Mouse (Mus musculus) midbrain, postnatal 0 days (tissue): ENCODE data around the gene Pitx3. TPM values are rescaled to one million over a fixed set of nuclear protein-coding genes. Genes with fewer than 3 reads are reported as not detected.

Experiments
- ATAC-seq: fragments of 200-750 bp; cut with Nextera tagmentation; 2 replicates; pipeline ENCODE4 v1.8.0; 2017; ENCODE audit warnings: moderate number of reproducible peaks, mild to moderate bottlenecking, moderate TSS enrichment, moderate library complexity; ENCODE audit not compliant: low FRiP score
- DNase-seq: peaks from one replicate; pipeline ENCODE4 v3.0.0-alpha.2; 2015; ENCODE audit warnings: low spot score
- H3K27ac ChIP-seq: fragments of 300-500 bp; sonication (generic); 2 replicates; pipeline ENCODE4 v1.5.1; 2014; ENCODE audit warnings: low read depth, mild to moderate bottlenecking, low read length, mixed read lengths
- H3K27me3 ChIP-seq: fragments of 300-500 bp; sonication (generic); 2 replicates; pipeline ENCODE4 v1.6.1; 2014; ENCODE audit warnings: low read length, control low read depth, mixed read lengths; ENCODE audit not compliant: insufficient read depth
- H3K36me3 ChIP-seq: fragments of 300-500 bp; sonication (generic); 2 replicates; pipeline ENCODE4 v1.6.1; 2014; ENCODE audit warnings: low read length, control low read depth, mixed read lengths; ENCODE audit not compliant: insufficient read depth
- H3K4me1 ChIP-seq: fragments of 300-500 bp; sonication (generic); 2 replicates; pipeline ENCODE4 v1.6.1; 2014; ENCODE audit warnings: mild to moderate bottlenecking, control low read depth, antibody characterized with exemption, low read length, mixed read lengths; ENCODE audit not compliant: insufficient read depth
- H3K4me2 ChIP-seq: fragments of 300-500 bp; sonication (generic); 2 replicates; pipeline ENCODE4 v1.6.1; 2014; ENCODE audit warnings: low read depth, mild to moderate bottlenecking, low read length, mixed read lengths; ENCODE audit not compliant: poor library complexity, severe bottlenecking
- H3K4me3 ChIP-seq: fragments of 300-500 bp; sonication (generic); 2 replicates; pipeline ENCODE4 v1.5.1; 2014; ENCODE audit warnings: low read depth, mild to moderate bottlenecking, low read length, moderate library complexity
- H3K9ac ChIP-seq: fragments of 300-500 bp; sonication (generic); replicated peaks from 2 replicates; pipeline ENCODE4 v1.6.1; 2014; ENCODE audit warnings: mild to moderate bottlenecking, low read length, moderate library complexity, mixed read lengths; ENCODE audit not compliant: poor library complexity, severe bottlenecking
- H3K9me3 ChIP-seq: fragments of 300-500 bp; sonication (generic); 2 replicates; pipeline ENCODE4 v1.6.1; 2016; ENCODE audit warnings: low read length, control low read depth
- CTCF ChIP-seq: IDR thresholded peaks from 2 replicates; pipeline ENCODE4 v1.5.1; 2016; ENCODE audit warnings: antibody characterized with exemption, mild to moderate bottlenecking
- WGBS: fragments of 180-500 bp; shearing (Covaris S2); extraction: QIAGEN DNeasy Blood & Tissue Kit; methylation state at CpG from one replicate; pipeline ENCODE4 v1.1.7; 2014; 5-methylcytosine and 5-hydroxymethylcytosine counted together
- polyA plus RNA-seq: library from polyadenylated mRNA; unstranded; fragments of >200 nt; fragmentation: Nextera tagmentation; extraction: Ambion mirVana; gene quantifications from 2 replicates; pipeline ENCODE4 v1.2.1, GENCODE M21; 2015
- total RNA-seq: library from RNA; depleted of rRNA; stranded (reverse); fragments of >200 nt; gene quantifications from 2 replicates; pipeline ENCODE4 v1.2.3, GENCODE M21; 2014

Pitx3 gene
- total and polyA plus RNA-seq, 2 experiments from 2014 or later, result 2.7 to 3.1 TPM

GRCm38 (mm10) chr19:46136639-46137580, 11.2 kb downstream of the Pitx3 start:
- Histone ChIP-seq H3K9me3 (no peaks in the 10 kb centered on the region), H3K36me3 (no peaks in the 10 kb centered on the region), H3K4me1 (0 out of 2 replicates have a peak, but pooled peaks cover 2% of the 10 kb centered on the region), H3K4me2 (peak overlapping the region; percentile 100), H3K4me3 (peak overlapping the region; percentile 56), H3K27me3 (peaks cover 40% of the 10 kb centered on the region), H3K27ac (no peak overlapping the region), H3K9ac (peak overlapping the region; percentile 55; the same call in 1 of the 2 replicates)
- peak; percentile 28; the same call in 1 of the 2 replicates for ATAC-seq
- DNase-seq, result no peak
- WGBS, result 2% methylated on average over 49 of the region's 49 CpGs
- TF ChIP-seq CTCF, result peak; percentile 74

GRCm38 (mm10) chr19:46135789-46136638, 12.1 kb downstream of the Pitx3 start:
- Histone ChIP-seq H3K27ac (no peak overlapping the region), H3K4me3 (peak overlapping the region; percentile 56), H3K27me3 (peaks cover 43% of the 10 kb centered on the region), H3K9ac (peak overlapping the region; percentile 55), H3K4me1 (0 out of 2 replicates have a peak, but pooled peaks cover 2% of the 10 kb centered on the region), H3K9me3 (no peaks in the 10 kb centered on the region), H3K4me2 (peak overlapping the region; percentile 100), H3K36me3 (no peaks in the 10 kb centered on the region)
- DNase-seq, result peak; percentile 33
- peak; percentile 65 for TF ChIP-seq CTCF
- peak; percentile 57; the same call in 1 of the 2 replicates for ATAC-seq
- under 1% methylated on average over 73 of the region's 79 CpGs for WGBS

GRCm38 (mm10) chr19:46135297-46135696, 12.8 kb downstream of the Pitx3 start:
- ATAC-seq (peak; percentile 69; the same call in 1 of the 2 replicates), DNase-seq (peak; percentile 92)
- no peak overlapping the region for H3K9ac ChIP-seq
- under 1% methylated on average over 12 of the region's 12 CpGs for WGBS
- peaks cover 46% of the 10 kb centered on the region for H3K27me3 ChIP-seq
- H3K4me3 ChIP-seq, result peak overlapping the region; percentile 56
- peak; percentile 100 for TF ChIP-seq CTCF
- H3K4me2 ChIP-seq, result peak overlapping the region; percentile 100
- H3K36me3 ChIP-seq, result no peaks in the 10 kb centered on the region
- H3K4me1 ChIP-seq, result 0 out of 2 replicates have a peak, but pooled peaks cover 2% of the 10 kb centered on the region
- H3K27ac ChIP-seq, result no peak overlapping the region
- no peaks in the 10 kb centered on the region for H3K9me3 ChIP-seq

GRCm38 (mm10) chr19:46132577-46132976, 15.5 kb downstream of the Pitx3 start:
- no peaks in the 10 kb centered on the region for H3K36me3 ChIP-seq
- H3K4me1 ChIP-seq, result 0 out of 2 replicates have a peak, but pooled peaks cover 2% of the 10 kb centered on the region
- H3K4me3 ChIP-seq, result no peak overlapping the region
- no peak for TF ChIP-seq CTCF
- H3K27ac ChIP-seq, result no peak overlapping the region
- no peaks in the 10 kb centered on the region for H3K9me3 ChIP-seq
- H3K4me2 ChIP-seq, result no peak overlapping the region
- peaks cover 44% of the 10 kb centered on the region for H3K27me3 ChIP-seq
- WGBS, result 28% methylated on average over 6 of the region's 6 CpGs
- DNase-seq (no peak), ATAC-seq (no peak)
- no peak overlapping the region for H3K9ac ChIP-seq

- peaks cover 38% of the 10 kb centered on the region for H3K27me3 ChIP-seq
Measured at GRCm38 (mm10) chr19:46131694-46132525, 16.2 kb downstream of the Pitx3 start, which contains the start of gene Elovl3. Gene Elovl3 (plus strand): TSS chr19:46131897.

More at GRCm38 (mm10) chr19:46131694-46132525, 16.2 kb downstream of the Pitx3 start, which contains the start of gene Elovl3:
- Histone ChIP-seq H3K27ac (no peak within 1 kb of the TSS), H3K4me1 (0 out of 2 replicates have a peak, but pooled peaks cover 2% of the 10 kb centered on the region), H3K9ac (0 out of 2 replicates have a peak within 1 kb of the TSS, but pooled peaks have one; percentile 24), H3K36me3 (no peaks in the 10 kb centered on the region), H3K4me2 (peak within 1 kb of the TSS; percentile 40), H3K4me3 (peak within 1 kb of the TSS; percentile 15; the same call in 1 of the 2 replicates), H3K9me3 (no peaks in the 10 kb centered on the region)
- TF ChIP-seq CTCF, result no peak
- 2% methylated on average over 31 of the region's 31 CpGs for WGBS
- peak; percentile 20 for DNase-seq
- ATAC-seq, result no peak
